Mouse (Mus musculus) fat pad, adult 2 months (tissue): ENCODE data around the gene Tcfl5.

Experiments used
- DNase-seq: peaks from one replicate; pipeline ENCODE4 v3.0.0-alpha.2; 2011; ENCODE audit warnings: low read depth, low spot score; ENCODE audit errors: extremely low read depth

The Tcfl5 gene

DNA sequence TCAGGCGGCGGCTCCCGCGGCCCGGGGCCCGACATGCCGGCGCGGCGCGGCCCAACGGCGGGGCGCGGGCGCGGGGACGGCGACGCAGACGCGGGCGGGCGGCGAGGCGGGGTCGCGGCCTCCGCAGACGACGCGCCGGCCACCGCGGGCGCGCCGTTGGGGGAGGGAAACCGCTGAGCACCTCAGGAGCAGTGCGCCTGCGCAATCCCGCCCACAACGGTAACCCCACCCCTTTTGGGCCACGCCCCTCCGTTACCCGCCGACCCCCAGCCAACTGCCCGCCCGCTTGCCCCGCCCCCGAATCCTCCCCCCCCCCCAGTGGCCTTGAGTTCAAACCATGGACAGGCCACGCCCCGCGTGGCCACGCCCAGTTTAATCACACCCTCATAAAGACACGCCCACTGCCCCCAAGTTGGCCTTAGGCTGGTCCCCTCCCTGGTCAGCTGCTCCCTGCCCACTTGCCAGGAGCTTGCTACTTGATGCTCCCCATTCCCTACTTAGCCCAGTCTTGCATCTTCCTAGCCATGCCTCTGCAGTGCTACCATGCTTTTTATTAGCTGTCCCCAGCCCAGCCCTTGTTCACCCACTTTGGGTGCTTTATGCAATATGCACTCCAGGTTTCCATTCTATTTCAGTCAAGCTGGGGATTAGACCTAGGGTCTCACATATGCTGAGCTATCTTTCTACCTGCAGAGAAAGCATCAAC lies at the start of gene Tcfl5:
TSS of gene Tcfl5 (minus strand) at position 154 of the 706 bp plus-strand sequence.
- DNase-seq = no peak

DNA sequence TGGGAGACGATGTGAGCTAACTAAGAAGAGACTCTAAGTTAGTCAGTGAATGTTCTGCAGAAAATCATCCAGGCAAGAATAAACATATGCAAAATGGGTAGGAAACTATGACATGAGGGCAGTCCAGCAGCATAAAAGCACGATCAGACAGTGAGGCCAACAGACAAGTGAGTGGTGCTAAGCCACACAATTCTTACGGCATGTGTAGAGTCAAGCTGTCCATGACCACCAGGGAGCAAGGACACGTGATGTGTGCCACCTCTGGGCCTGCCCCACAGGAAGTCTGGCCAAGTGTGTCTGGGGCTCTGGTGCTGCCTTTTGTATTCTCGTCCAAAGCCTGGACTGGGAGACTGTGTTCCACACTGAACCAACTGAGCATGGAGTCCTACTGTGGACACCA lies 47.3 kb upstream of the Tcfl5 start:
- no peak for DNase-seq

DNA sequence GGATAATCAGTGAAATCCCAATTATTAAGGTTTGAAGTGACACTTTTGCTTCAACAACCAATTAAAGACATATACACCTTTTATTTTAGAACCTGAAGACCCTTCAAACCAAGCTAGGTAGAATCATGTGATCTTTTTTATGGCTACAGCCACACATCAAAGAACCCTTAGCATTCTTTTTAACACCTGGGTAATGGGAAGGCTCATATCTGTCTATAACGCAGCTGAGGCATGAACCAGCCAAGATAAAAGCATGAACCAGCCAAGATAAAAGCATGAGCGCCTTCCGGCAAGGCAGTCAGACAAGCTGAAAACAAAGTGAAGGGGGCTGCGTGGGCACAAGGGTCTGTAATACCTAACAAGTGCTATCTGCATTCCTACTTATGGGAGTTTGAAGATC lies 41.5 kb upstream of the Tcfl5 start:
- no peak for DNase-seq

DNA sequence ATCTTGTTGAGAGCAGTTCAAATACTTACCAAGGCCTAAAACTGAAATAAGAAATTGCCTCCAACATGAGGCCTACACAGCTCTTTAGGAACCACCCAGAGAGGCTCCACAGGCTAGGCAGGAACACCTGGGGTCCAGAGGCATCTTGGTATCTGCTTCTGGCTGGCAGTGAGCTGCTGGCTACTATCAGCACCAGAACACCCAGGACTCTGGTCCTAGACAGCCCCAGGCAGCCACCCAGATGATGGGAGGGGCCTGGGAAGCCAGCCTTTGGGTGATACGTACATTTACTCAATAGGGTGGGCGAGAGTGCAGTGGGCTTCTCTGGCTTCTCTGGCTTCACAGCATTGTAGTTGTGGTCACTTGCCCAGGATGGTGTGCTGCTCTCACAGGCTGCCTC lies 41.0 kb upstream of the Tcfl5 start:
- no peak for DNase-seq

DNA sequence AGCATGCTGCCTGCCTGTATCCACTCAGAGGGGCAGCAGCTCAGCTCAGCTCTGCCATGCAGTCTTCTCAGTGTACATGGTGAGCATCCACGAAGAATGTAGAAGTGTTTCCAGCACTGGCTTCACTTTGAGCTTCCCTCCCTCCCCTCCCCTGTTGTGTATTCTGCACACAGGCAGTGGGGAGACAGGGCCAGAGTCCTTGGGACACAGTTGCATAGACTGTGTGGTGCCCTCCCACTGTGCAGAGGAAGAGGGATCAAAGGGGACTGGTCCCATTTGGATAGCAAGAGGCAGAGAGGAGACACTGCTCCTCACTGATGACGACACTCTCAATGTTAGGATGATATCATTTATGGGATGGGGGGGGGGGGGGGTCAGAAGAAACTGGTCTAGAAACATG lies 38.7 kb upstream of the Tcfl5 start:
- no peak for DNase-seq

DNA sequence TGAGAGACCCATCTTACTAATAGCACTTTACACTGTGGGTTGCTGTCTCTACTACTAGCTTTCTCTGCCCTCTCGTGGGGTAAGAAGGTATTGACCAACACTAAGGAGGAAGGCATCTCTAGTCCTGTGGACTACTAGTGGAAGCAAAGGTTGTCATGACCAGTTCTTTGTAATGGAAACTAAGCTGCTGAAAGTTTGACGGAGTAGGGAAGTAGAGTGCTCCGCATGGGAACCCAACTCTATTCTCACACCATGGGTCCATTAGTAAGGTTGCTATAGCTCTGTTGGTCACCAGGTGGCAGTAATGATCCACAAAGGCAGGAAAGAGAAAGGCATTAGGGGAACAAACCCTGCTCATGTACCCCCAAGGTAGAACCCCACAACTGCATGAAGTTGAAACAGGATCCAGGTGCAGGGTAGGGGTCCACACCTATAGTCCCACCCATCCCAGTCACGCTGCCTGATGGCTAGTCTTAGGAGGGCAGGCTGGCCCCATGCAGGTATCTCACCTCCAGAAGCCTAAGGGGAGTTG lies 36.2 kb upstream of the Tcfl5 start:
- DNase-seq = no peak

DNA sequence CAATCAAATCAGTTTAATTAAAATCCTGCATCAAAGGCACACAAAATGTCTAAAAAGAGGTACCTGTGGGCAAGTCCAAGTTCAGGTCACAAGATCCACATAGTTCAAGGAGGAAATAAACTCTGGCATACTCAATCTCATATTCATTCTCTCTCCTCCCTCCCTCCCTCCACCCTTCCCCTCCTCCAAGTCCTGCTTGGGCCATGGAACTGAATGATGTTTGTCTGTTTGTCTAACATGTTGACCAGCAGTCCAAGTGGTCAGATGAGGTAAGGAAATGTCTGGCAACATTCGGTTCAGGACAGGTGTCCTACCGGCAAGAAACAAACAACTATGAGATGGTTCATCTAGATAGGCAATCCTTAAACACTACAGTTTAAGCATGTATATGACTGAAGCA lies 34.2 kb upstream of the Tcfl5 start:
- no peak for DNase-seq

DNA sequence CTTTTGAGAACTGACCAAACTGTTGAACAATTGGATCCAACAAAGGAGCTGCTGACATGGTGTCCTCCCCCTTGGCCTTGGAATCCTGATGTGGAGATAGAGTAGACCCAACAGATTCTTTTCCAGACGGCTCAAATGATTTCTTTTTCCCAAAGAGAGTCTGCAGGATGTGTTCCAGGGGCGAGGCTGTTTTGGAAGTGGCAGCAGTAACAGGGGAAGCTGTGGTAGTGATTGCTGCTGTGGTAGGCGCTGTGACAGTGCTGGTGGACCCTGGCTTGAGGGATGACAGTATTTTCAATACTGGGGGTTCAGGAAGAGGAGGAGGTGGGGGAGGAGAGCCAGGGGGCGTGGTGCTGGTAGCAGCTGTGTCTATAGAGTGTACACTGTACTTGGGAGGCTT lies 19.5 kb upstream of the Tcfl5 start:
- DNase-seq = no peak

DNA sequence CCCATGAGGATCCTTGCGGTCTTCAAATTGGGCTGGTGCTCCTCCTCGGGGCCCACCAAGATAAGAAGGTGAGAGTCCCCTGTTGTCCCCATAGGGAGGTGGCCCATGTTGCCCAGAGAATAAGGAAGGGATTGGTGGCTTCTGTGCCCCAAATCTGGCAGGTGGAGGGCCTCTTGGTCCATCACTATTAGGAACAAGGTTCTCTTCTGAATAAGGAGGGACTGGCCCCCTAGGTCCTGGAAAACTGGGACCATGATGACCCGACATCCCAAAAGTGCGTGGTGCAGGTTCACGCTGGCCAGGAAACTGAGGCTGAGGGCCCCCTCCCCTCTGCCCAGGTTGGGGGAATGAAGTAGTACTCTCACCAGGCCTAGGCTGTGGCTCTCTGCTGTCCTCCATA lies 18.0 kb upstream of the Tcfl5 start:
- DNase-seq = no peak

DNA sequence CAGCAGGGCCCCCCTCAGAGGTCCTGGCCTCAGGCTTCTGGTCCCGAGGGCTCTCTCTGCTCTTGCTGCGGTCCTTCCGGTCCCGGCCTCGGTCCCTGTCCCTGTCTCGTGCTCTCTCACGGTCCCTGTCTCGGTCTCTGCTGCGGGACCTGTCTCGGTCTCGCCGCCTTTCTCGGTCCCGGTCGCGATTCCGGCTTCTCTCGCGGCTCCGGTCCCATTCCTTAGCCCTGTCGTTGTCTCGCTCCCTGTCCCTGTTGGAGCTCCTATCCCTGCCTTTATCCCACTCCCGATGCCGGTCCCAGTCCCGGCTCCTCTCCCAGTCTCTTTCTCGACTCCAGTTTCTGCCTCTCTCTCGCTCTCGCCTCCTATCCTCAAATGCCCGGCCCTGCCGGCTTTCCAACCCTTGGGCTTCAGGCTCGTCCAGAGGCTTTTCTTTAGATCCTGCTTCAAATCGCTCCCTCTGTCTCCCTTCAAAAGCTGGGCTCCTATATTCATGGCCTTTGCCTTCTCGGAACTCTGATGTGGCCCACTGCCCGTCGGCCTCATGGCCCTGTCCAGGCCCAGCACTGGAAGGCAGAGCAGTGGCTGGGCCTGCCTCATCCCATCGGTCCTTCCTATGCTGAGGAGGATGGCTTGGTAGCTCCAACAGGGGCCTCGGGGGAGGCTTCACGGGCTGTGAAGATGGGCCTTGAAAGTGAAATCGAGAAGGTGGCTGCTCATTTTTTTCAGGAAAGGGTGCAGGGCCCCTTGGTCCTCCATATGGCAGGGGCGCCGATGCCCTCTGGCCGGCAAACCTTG lies 17.0 kb upstream of the Tcfl5 start:
- no peak for DNase-seq

DNA sequence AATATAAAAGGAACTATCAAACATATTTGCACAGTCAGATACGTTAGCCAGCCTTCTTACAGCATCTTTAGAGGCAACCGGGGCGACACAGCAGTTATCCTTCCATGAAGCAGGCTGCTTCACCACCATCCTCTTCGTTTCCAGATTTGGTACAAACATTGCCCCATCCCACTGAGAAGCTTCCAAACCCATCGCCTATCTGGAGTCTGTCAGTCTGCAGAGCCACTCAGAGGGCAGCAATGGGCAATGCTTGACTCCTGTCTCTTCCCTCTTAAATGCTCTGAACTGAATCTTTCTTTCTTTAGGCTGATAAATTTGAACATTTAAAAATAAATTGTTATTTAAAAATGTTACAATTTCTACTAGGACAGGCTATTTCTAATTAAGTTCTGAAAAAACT lies 15.9 kb upstream of the Tcfl5 start:
- DNase-seq = no peak

DNA sequence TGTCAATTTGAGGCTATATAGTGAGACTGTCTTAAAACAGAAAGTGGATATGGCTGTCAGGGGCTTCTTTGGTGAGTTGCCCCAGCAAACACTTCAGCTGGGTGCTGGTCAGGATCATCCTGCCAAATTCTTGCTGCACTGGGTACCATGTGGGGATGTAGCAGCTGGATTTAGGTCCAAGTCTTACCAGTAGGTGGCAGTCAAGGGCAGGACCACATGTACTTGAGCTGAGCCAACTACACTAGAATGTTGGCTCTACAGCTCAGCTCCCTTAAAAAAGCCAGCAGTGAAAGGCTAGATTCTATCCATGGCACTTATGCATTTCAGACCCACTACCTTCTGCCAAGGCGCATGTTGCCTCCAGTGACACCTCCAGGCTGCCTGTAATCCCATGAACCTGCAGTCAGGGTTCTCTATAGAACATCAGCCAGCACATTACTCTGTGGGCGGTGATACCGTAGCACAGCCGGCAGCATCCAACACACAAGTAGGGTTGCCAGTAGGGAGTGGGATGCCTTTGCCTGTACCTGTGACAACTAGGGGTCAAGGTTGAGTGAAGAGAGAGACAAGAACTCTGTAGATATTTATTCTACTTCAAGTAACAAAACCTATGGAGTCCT lies 15.0 kb upstream of the Tcfl5 start:
- no peak for DNase-seq

DNA sequence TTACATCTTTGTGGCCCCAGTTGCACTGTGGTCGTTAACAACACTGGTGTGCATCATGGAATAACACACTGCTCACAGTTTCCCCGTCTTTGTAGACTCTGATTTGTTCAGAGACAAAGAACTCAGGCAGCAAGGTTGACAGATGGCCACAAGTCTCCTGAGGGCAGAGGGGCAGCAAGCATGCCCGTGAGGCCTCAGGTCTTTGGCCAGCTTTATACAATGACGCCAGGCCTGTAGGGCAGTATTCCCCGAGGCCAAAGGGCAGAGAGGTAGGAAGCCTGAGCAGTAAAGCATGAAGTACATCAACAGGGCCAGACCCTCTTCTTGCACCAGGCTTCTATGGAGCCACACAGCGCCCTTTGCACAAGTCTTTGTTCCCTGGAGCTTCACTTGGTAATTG lies 12.6 kb upstream of the Tcfl5 start:
- no peak for DNase-seq

DNA sequence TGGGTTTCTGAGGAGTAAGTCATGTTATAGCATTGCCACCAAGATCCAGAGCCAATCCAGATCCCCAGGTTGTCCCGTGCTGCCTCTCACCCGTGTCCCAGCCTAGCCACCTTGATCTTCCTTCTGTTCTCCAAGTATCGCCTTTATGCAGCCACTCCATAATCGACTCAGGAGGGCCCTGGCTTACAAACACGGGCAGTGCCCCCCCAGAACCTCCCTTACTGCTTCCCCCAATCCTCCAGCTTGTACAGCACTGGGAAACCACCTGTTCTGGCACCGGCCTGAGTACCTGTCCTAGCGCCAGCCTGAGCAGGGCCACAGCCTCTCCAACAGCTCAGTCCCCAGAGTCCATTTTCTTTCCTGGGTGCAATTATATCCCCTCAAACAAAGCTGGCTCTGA lies 12.2 kb upstream of the Tcfl5 start:
- DNase-seq = no peak

DNA sequence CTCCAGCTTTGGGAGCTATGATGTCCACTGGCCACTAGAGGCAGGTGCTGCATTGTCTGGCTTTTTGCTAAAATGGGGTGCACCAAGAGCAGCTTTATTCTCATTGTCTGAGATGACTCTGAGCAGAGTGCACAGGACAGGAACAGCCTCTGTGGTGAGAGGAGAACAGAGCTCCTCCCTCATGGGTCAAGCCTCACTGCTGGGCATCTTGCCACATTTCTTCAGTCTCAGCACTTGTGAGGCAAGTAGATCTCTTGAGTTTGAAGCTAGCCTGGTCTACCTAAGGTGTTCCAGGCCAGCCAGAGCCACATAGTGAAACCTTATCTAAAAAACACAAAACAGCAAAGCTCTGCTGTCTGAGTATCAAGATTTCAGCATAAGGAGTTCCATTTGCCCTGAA lies 4.3 kb upstream of the Tcfl5 start:
- DNase-seq = no peak

DNA sequence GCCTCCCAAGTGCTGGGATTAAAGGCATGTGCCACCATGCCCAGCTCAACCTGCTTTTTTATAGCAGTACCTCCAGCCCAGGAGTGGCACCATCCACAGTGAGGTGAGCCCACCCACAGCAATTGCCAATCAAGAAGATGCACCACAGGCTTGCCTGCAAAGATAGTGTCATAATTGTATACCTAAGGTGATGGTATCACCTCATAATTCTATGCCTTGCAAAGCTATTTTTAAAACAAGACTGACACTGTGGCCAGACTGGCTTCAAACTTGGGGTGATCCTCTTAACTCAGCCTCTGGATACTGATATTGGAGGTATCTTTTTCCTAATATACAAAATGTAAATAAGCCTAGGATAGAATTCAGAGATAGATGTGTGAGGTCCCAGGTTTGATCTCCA lies 1.1 kb upstream of the Tcfl5 start:
- no peak for DNase-seq

DNA sequence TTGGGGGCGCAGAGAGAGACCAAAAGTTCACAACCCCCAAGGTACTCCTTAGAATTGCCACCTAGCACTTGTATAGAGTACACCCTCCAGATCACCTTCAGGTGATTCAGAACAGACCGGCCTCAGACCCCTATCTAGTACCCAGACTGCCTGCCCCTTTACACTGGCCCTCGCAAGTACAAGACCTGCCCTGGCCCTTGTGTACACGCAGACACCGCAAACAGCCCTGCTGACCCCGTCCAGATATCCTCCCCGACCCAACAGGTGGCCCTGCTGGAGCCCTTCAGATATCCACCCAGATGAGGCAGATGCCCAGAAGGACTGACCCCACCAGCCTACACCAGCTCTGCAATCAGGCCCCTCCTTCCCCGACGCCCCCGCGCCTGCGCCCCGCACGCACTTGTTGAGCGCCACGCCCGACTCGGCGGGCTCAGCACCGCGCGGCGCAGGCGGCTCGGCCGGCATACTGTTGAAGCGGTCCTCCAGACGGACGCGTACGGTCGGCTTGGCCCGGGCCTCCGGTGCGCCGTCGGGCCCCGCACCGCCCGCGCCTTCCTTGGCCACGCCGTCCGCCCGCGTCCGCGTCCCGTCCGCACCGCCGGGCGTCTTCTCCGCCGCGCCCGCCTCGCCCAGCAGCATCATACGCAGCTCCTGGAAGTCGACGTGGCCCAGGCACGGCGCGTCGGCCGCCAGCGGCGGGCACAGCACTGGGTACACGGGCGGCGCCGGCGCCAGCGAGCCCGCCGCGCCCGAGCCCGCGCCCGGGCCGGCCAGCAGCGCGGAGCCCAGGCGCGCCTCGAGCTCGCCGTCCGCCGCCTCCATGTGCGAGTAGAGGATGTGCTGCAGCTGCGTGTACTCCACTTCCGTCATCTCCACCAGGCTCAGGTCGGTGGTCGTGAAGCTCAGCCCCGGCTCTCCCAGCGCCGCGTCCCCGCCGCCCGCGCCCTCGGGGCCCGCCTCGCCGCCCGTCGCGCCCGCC lies 643 bp downstream of the Tcfl5 start:
- DNase-seq = no peak

DNA sequence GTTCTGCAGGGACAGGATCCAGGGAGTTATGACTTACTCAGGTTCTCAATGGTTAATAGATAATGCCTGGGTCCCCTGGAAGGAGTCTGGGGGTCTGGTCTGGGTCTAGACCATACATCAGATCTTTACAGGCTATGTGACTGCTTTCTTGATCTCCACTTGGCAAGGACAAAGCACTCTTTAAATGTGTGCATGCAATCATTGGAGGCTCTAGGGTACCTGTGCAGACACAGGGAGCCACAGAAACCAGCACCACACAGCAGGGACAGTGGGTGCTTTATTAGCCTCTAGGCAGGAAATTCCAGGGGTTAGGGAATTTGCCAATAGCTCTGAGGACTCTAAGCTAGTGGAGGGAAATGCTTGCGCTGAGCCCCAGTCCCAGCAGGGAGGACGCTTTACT lies 30.6 kb downstream of the Tcfl5 start:
- no peak for DNase-seq

DNA sequence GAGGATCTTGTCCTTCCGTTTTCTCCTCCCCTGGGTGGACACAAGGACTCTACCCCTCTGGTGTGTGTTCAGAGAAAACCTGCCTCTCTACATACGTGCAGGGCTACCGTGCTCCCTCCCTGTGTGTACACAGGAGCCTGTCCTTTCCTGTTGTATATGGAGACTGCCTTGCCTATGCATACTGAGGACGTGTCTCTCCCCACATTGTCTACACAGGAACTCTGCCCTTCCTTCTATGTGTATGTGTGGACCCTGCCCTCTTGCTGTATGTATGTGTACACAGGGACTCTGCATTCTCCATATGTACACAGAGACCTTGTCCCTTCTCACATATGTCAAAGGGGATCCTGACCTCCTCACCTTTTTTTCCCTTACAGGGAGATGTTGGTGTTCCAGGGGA lies 32.2 kb downstream of the Tcfl5 start:
- no peak for DNase-seq

DNA sequence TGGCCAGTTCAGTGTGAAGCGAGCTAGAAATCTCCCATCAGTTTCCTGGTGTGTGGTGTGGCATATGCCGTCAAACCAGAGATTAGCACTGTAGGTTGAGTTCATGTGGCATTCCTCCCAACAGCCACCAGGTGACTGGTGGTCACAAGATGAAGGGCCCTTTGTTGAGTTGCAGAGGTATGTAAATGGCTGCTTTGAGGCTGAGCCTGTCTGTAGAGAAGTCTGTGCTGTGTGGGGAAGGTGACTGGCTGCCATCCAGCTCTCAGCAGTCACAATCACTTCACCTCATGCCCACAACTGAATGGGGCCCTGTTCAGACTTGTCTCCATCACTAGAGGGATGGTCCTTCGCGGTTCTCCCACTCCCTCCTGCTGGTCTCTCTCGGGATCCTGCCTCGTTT lies 37.7 kb downstream of the Tcfl5 start:
- no peak for DNase-seq

DNA sequence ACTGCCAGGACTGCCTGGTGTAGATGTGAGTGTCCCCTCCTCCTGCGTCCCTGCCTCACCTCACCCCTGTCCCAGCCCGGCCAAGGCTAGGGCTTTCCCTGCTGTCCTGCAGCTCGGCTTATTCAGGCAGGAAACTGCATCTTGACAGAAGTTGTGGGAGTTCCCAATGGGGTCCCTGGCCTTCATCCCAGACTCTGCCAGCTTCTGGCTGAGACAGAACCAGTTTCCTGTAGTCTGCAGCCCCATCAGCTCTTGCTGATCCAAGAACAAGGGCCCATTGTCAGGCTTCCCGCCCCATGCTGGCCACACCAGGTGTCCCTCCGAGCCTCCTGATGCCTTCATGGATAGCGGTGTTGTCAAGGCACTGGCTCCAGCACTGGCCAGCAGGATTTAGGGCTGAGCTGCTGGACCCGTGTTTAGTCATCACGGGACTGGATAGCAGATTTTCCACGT lies 41.9 kb downstream of the Tcfl5 start:
- DNase-seq = no peak
